Mouse (Mus musculus) T-helper 2 cell (primary cell): ENCODE data around the gene Anks1b.

Source experiments
- in situ Hi-C: fragments of 300-600 bp; cut with MboI, MseI; formaldehyde crosslinking; loops from one replicate; pipeline ENCODE4 v1.15.1; 2025; ENCODE audit warnings: high pct_unique_total_duplicates

Gene Anks1b

GRCm38 (mm10) chr10:90169941-90170580, 296.8 kb downstream of the Anks1b start:
- in situ Hi-C loops, result no loop called here

GRCm38 (mm10) chr10:90190366-90190765, 317.1 kb downstream of the Anks1b start:
- in situ Hi-C loops, result no loop called here

- in situ Hi-C loops, result no loop called here
Measured at GRCm38 (mm10) chr10:90196936-90197335, 323.6 kb downstream of the Anks1b start.

DNA sequence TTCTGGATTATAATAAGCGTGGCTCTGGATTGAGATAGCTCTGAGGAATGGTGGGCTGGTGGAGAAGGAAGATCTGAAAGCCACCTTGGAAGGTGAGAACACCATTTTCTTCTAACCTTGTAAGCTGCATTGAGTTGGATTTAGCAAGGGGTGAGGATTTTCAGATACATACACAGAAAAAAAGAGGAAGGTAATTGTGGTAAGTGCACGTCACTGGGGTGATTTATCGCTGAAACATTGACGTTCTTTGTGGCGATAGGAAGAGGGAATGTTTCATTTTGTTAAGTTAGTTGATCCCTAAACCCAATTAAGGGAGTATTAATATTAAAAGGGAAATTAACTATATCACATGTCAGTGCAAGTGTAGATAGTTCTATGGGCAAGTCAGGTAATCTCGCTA, 336.7 kb downstream of the Anks1b start:
- in situ Hi-C loops, result no loop called here

GRCm38 (mm10) chr10:90220470-90220869, 347.2 kb downstream of the Anks1b start:
- in situ Hi-C loops, result no loop called here

- in situ Hi-C loops, result no loop called here
Measured at GRCm38 (mm10) chr10:90222793-90223495, 349.6 kb downstream of the Anks1b start.

GRCm38 (mm10) chr10:90235273-90235672, 362.0 kb downstream of the Anks1b start:
- in situ Hi-C loops, result no loop called here

DNA sequence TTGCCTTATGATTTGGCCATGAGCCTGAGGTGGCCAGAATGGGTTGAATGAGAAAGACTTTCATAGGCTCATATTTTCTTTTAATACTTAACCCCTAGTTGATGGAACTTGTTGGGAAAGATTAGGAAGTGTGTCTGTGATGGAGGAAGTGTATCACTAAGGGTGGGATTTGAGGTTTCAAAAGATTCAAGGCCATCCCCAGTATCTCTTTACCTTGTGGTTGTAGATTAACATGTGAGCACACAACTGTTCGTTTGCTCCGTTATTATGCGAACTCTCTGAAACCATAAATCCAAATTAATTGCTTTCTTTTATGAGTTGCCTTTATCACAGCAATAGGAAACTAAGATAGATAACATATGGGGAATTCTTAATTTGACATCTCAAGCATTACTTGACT, 364.0 kb downstream of the Anks1b start:
- in situ Hi-C loops, result no loop called here

DNA sequence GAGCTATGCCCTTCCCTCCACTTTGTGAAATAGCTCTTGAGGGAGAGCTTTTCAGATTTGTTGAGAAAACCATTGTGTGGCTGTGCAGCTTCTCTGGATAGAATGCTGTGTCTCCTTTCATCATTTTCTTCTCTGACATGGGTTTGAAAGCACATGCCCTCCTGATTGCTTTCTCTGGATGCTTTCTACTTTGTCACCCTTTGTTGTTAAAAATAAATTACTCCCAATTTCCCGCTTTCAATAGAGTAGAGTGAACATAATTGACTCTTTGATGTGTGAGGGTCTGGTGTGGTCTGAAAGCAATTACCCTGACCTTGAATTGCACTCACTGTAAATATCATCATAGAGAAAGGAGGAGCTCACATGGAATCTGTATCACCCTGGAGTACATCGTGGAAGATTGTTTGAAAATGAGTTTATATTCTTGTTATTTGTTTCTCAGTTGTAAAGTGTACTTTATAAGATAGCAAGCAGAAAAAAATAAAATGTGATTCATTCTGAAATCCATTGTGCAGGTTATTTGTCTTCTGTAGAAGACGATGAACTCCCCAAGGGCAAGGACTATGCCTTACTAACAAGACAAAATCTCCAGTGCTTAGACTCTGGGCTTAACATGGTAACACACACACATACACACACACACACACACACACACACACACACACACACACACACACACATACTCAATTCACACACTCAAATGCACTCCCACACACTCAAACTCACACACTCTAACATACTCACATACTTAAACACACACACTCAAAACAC, 385.8 kb downstream of the Anks1b start:
- in situ Hi-C loops, result no loop called here

DNA sequence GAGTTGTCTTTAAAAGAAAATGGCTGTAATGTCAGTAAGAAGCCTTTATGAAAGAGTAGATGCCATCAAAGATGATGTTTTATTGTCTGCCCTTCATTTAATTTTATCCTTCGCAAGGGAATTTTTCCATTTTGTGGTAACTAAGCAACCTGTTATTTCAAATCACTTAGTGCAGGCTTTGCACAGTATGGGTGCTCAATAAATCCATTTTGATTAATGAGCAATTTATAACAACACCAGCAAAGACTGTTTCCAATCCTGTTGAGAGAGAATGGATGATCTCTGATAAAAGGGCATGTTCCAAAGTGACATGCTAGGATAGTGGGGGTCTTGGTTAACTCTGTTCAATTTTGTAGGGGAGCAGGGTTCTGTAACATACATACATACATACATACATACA, 398.0 kb downstream of the Anks1b start:
- in situ Hi-C loops, result no loop called here

GRCm38 (mm10) chr10:90273311-90273710, 400.0 kb downstream of the Anks1b start:
- in situ Hi-C loops, result no loop called here

- in situ Hi-C loops, result no loop called here
Measured at GRCm38 (mm10) chr10:90286589-90286988, 413.3 kb downstream of the Anks1b start.

DNA sequence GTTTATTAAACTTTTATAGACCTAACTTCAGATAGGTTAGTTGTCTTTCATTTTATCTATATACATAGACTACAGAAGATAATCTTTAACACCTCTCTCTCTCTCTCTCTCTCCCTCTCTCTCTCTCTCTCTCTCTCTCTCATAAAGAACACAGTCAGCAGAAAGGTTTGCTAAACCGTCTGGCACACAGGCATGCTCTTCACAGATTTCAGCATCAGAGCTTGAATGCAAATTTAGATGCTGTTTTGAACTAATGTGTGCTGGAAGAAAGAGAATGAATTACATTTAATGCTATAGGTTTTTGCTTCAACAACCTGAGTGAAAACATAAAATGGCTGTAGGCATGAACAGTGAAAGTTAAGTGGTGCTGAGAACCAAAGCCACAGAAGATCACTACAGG, 429.9 kb downstream of the Anks1b start:
- in situ Hi-C loops, result no loop called here

DNA sequence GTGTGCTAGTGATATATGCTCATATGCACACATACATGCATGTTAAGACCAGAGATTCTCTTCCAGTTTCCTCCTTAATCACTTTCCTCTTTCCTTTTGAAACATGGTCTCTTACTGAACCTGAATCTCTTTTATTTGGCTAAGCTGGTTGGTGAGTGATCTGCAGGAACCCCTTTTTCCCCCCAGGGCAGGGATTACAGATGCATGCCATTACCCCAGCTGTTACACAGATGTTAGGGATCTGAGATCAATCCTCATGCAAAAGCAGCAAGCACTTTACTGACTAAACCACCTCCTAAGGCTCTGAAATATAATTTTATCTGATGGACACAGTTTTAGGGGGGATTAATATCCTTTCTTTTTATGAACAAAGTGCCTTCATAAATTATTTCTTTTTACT, 432.8 kb downstream of the Anks1b start:
- in situ Hi-C loops, result no loop called here

DNA sequence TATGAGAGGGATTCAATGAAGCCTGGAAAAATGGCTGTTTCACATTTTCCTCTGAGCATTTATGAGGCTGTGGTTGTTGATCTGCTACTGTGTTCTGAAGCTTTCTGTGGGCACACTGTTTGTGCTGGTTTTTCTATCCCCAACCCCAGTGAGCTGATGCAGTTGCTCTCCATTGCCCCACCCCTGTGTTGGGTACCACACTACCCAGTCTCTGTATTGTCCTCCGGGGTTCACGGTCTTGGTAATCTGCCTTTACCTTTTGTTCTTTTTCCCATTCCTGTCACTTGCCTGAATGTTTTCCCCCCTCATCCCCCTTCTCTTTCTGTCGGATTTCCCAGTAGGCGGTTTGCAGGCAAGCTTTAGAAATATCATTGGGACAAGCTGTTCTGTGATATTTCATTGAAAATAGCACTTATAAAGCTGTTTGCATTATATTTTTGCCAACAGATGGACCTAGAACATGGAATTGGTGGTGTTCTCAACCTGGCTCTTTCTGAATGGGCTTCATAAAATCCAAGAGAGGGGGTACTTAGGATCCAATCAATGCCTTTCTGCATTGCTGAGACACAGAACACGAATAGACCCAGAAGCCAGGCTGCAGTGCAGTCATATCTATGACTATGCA, 434.7 kb downstream of the Anks1b start:
- in situ Hi-C loops, result no loop called here

DNA sequence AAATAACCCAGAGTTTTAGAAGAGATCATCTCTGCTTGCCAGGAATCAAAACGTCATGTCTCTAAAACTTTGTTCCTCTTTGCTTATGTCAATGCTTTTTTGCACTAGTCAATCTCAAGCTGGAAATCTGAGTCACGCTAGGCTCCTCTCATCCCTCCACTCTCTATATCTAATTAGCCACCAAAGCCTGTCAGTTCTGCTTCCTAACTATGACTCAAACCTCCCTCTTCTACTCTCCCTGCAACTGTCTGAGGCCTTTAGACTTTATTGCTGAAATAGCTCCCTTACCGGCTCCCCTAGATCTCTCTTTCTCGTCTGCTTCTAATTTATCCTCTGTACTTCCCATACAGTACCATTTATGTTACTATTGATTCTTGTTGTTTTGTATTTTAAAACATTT, 456.5 kb downstream of the Anks1b start:
- in situ Hi-C loops, result no loop called here

GRCm38 (mm10) chr10:90345394-90345793, 472.1 kb downstream of the Anks1b start:
- in situ Hi-C loops, result no loop called here

DNA sequence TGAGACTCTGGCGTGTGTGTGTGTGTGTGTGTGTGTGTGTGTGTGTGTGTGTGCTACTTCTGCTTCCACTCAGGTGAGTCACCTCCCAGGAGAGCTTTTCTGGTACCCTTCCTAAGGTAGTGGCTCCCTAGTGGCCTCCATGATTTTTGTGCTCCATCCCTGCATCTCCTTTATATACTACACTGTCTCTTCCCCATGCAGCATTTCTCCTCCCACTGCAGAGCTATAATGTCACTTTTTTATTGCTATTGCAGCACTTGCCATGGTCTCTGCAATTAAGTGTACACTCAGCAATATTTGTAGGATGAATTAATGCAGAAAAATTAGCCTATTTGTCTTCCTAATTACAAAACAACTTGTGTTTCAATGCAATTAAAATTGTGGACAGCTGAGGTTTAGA, 482.9 kb downstream of the Anks1b start:
- in situ Hi-C loops, result no loop called here

DNA sequence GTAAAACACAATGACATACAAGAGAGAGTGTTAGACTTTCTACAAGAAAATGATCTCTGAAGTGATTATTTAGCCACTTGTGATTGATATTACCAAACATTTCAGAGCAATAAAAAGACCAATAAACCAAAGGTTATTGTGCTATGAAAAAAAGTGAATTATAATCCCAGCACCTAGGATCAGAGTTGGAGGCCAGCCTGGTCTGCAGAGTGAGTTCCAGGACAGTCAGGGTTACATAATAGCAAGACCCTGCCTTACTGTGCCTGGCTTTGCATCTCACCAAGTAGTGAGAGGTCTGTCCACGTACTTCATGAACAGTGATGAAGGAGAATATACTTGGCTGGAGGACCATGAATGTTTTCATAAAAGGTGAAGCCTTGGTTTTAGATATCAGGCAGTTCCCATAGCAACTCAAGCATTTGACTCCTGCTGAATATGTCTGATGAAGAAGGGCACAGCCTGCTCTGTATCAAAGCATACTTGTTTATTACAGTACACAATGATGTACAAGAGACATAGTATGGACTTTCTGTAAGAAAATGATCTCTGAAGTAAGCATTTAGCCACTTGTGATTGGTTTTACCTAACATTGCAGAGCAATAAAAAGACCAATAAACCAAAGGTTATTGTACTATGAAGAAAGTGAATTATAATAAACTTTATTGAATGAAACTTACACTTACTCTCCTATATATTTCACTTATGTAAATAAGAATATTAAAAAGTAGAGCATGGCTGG, 484.0 kb downstream of the Anks1b start:
- in situ Hi-C loops, result no loop called here

GRCm38 (mm10) chr10:90369015-90369414, 495.7 kb downstream of the Anks1b start:
- in situ Hi-C loops, result no loop called here

DNA sequence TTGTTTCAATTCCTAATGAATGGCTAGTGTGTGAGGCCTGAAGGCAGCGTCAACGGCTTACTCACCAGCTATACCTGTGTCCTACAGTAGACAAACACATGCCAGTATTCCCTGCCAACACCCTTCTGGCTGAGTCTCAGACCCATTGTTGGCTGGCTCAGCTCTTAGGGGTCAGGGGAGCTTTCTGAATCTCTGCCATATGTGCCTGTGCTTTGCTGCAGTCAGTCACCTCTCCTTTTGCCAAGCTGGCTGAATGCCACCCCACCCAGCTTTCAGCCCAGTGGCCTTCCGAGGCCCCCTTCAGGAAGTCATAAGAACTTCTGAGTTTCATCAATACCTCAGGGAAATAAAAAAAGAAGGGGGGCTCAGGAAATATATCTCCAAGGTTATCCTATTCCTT, 497.4 kb downstream of the Anks1b start:
- in situ Hi-C loops, result no loop called here

- in situ Hi-C loops, result no loop called here
Measured at GRCm38 (mm10) chr10:90373469-90373868, 500.2 kb downstream of the Anks1b start.
